Mouse (Mus musculus): ENCODE results near the gene Shoc2.
"Not testable (repeated sequence)": the region's sequence is repeated elsewhere in the genome, so short reads cannot be mapped to it uniquely, and the experiment has no call there.

DNA sequence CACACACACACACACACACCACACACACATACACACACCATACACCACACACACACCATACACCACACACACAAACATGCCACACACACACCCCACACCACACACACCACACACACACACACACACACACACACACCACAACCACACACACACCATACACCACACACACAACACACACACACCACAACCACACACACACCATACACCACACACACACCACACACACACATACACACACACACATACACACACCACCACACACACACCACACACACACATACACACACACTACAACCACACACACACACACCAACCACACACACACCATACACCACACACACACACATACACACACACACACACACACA, 37.4 kb upstream of the Shoc2 start:
- not testable (repeated sequence) for TF ChIP-seq EP300 (optimal IDR thresholded peaks at IDR 0.05); CTCF (IDR thresholded peaks at IDR 0.05; ENCODE audit: low read depth)
